Mouse (Mus musculus) erythroblast, embryonic 14.5 days (primary cell): Measurements from ENCODE around the gene Vopp1. TPM values are rescaled to one million over a fixed set of nuclear protein-coding genes. Genes with fewer than 3 reads are reported as not detected.

ENCODE experiments used
- H3K27me3 ChIP-seq: 2 replicates; pipeline ENCODE4 v1.6.1; 2012; ENCODE audit warnings: inconsistent platforms; ENCODE audit not compliant: control insufficient read depth
- H3K36me3 ChIP-seq: 2 replicates; pipeline ENCODE4 v1.6.1; 2012; ENCODE audit warnings: mild to moderate bottlenecking, inconsistent platforms; ENCODE audit not compliant: control insufficient read depth
- H3K4me1 ChIP-seq: 2 replicates; pipeline ENCODE4 v1.6.1; 2012; ENCODE audit warnings: inconsistent platforms; ENCODE audit not compliant: control insufficient read depth
- H3K4me3 ChIP-seq: replicated peaks from 2 replicates; pipeline ENCODE3; 2012; ENCODE audit warnings: moderate library complexity, mild to moderate bottlenecking, inconsistent platforms
- H3K9me3 ChIP-seq: 2 replicates; pipeline ENCODE4 v1.6.1; 2012; ENCODE audit warnings: low read length, inconsistent platforms, mixed read lengths; ENCODE audit not compliant: control insufficient read depth
- GATA1 ChIP-seq: IDR thresholded peaks from 2 replicates; pipeline ENCODE4 v1.6.1; 2012; ENCODE audit warnings: low read length, inconsistent platforms, mixed read lengths
- TAL1 ChIP-seq: IDR thresholded peaks from 3 replicates; pipeline ENCODE4 v1.6.1; 2012; ENCODE audit warnings: low read length, inconsistent platforms, mixed read lengths
- polyA plus RNA-seq: library from polyadenylated mRNA; stranded (reverse); fragments of >175 nt; gene quantifications from 2 replicates; pipeline ENCODE4 v1.2.3, GENCODE M21; 2012

The Vopp1 gene
- polyA plus RNA-seq, 1 experiment: 10.8 TPM

- H3K27me3 ChIP-seq: no peaks in the 10 kb centered on the region
- H3K9me3 ChIP-seq: no peaks in the 10 kb centered on the region
- peaks cover 73% of the 10 kb centered on the region for H3K4me1 ChIP-seq
- H3K4me3 ChIP-seq: no peak overlapping the region
- TF ChIP-seq TAL1: no peak
- TF ChIP-seq GATA1: no peak
- peaks cover 75% of the 10 kb centered on the region for H3K36me3 ChIP-seq
These were observed 82.2 kb downstream of the Vopp1 start for GRCm38 (mm10) chr6:57742749-57743148.

- Histone ChIP-seq H3K36me3 (peaks cover 29% of the 10 kb centered on the region), H3K4me3 (no peak overlapping the region), H3K27me3 (no peaks in the 10 kb centered on the region), H3K9me3 (no peaks in the 10 kb centered on the region), H3K4me1 (peaks cover 13% of the 10 kb centered on the region)
- TF ChIP-seq GATA1 (no peak), TAL1 (no peak)
These were observed 103.6 kb downstream of the Vopp1 start for GRCm38 (mm10) chr6:57721347-57721746.

DNA sequence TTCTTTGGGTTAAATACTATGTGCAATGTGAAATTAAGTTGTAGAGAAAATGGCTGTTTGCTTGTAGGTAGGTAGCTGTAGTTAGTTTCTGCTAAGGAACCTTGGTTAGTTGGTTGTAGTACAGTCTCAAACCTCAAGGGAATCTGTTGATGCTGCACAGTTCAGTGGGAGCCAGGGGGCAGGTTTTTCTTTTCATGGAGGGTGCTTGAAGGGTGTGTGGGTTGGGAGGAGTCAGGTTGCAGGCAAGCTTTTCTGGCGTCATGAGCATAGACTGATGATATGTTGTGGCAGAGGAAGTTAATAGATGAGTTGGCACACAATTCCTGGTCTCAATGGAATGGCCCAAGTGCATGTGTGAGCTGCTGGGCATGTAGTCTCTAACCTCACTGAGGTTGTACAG, 113.2 kb downstream of the Vopp1 start:
- Histone ChIP-seq H3K4me1 (peaks cover 25% of the 10 kb centered on the region), H3K9me3 (no peaks in the 10 kb centered on the region), H3K4me3 (no peak overlapping the region), H3K36me3 (peaks cover 12% of the 10 kb centered on the region), H3K27me3 (no peaks in the 10 kb centered on the region)
- no peak for TF ChIP-seq GATA1
- no peak for TF ChIP-seq TAL1

GRCm38 (mm10) chr6:57706721-57707120, 118.2 kb downstream of the Vopp1 start:
- no peak overlapping the region for H3K4me3 ChIP-seq
- no peaks in the 10 kb centered on the region for H3K27me3 ChIP-seq
- TF ChIP-seq TAL1 (no peak), GATA1 (no peak)
- H3K9me3 ChIP-seq: no peaks in the 10 kb centered on the region
- H3K4me1 ChIP-seq: peaks cover 55% of the 10 kb centered on the region
- peaks cover 6% of the 10 kb centered on the region for H3K36me3 ChIP-seq

GRCm38 (mm10) chr6:57703703-57704102, 121.3 kb downstream of the Vopp1 start:
- no peak for TF ChIP-seq TAL1
- no peak for TF ChIP-seq GATA1
- H3K4me1 ChIP-seq: peaks cover 48% of the 10 kb centered on the region
- peak overlapping the region; percentile 100 for H3K4me3 ChIP-seq
- H3K9me3 ChIP-seq: no peaks in the 10 kb centered on the region
- H3K36me3 ChIP-seq: peaks cover 6% of the 10 kb centered on the region
- H3K27me3 ChIP-seq: no peaks in the 10 kb centered on the region

DNA sequence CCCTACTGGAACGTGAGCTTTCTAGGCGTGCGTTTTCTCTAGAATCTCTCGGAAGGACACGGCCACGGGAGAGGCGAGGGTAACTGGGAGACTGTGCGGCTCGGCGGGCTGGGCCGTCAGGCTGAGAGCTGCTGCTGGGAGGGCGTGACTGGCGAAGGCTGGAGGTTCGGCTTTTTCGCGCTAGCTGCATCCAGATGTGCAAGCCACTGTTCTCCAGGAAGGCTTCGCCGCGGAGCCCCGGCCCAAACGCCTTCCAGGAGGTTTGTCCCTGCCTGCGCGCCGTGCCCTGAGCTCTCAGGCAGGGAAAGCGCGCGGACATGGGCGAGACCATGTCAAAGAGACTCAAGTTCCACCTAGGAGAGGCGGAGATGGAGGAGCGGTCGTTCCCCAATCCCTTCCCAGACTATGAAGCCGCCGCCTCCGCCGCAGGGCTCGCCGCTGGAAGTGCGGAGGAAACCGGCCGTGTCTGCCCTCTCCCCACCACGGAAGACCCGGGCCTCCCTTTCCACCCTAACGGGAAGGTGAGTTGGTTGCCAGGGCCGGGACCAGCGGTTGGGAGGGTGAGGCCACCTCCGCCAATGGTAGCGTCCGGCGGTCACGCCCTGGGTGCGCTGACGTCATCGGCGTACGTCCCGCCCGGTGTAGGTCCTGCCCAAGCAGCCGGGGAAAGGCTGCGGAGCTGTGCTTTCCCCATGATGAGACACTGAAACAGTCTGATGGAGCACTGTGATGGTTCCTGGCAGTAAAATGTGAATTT, 122.0 kb downstream of the Vopp1 start:
- peaks cover 6% of the 10 kb centered on the region for H3K36me3 ChIP-seq
- no peak for TF ChIP-seq GATA1
- no peak for TF ChIP-seq TAL1

DNA sequence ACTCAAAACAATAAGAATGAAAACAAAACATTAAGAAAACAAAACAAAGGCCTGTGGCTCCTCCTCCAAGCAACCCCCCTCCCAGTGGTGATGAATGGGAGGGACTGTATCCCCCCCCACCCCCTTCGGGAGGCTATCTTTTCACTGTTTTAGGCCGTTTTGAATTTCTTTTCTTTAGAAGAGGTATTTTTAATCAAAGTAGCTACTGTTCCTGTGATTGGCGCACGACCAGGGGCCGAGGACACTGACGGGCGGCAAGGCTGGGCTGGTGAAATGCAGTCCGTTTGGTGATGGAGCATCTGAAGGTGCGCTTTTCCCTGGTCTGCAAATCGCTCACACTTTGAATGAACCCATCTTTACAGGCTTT, 122.6 kb downstream of the Vopp1 start, which contains the start of gene Lancl2:
Gene Lancl2, plus strand, starts transcription at position 165 of the 367 bp plus-strand sequence.
- Histone ChIP-seq H3K9me3 (no peaks in the 10 kb centered on the region), H3K36me3 (peaks cover 6% of the 10 kb centered on the region), H3K4me1 (peaks cover 49% of the 10 kb centered on the region), H3K4me3 (peak within 1 kb of the TSS; percentile 100), H3K27me3 (no peaks in the 10 kb centered on the region)
- no peak for TF ChIP-seq TAL1
- no peak for TF ChIP-seq GATA1

More for the DNA sequence above, 122.0 kb downstream of the Vopp1 start:
- Histone ChIP-seq H3K27me3 (no peaks in the 10 kb centered on the region), H3K4me3 (peak overlapping the region; percentile 100), H3K4me1 (peaks cover 49% of the 10 kb centered on the region), H3K9me3 (no peaks in the 10 kb centered on the region)

GRCm38 (mm10) chr6:57701686-57702085, 123.3 kb downstream of the Vopp1 start:
- Histone ChIP-seq H3K9me3 (no peaks in the 10 kb centered on the region), H3K36me3 (peaks cover 6% of the 10 kb centered on the region), H3K4me3 (peak overlapping the region; percentile 100), H3K27me3 (no peaks in the 10 kb centered on the region), H3K4me1 (peaks cover 45% of the 10 kb centered on the region)
- TF ChIP-seq TAL1 (no peak), GATA1 (no peak)

GRCm38 (mm10) chr6:57693116-57693515, 131.8 kb downstream of the Vopp1 start:
- TF ChIP-seq TAL1 (no peak), GATA1 (no peak)
- H3K4me3 ChIP-seq: no peak overlapping the region
- H3K9me3 ChIP-seq: no peaks in the 10 kb centered on the region
- H3K4me1 ChIP-seq: peaks cover 29% of the 10 kb centered on the region
- H3K36me3 ChIP-seq: peaks cover 18% of the 10 kb centered on the region
- peaks cover 2% of the 10 kb centered on the region; the same call in 1 of the 2 replicates for H3K27me3 ChIP-seq
